ENCODE assay signal across 8 mouse cellular contexts in the genomic region with DNA sequence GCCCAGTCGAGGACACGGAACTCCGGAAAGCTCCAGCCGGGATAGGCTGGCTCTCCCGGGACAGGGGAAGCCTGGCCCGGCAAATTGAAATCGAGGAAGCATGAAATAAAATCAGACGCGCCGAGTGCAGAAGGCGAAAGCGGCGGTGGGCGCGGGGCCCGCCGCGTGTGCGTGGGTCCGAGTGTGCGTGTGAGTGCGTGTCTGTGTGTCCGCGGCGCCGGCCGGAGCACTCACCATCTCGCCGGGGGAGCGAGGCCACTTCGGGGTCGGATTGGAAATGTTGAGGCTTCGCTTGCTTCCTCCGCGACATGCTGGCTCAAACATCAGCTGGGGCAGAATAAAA. TPM values are rescaled to one million over a fixed set of nuclear protein-coding genes. Genes with fewer than 3 reads are reported as not detected.
DNase-seq lines count a peak whose midpoint lies in the region; ATAC-seq and TF ChIP-seq lines count a peak whose summit lies in the region.

No protein-coding gene starts in this region.

- H3K4me3 ChIP-seq in lung, postnatal 0 days (ENCODE audit: low read depth, low read length) = peak overlapping the region; percentile 42
- peak overlapping the region; percentile 88 for H3K4me3 ChIP-seq in forebrain, embryonic 10.5 days
- peak overlapping the region; percentile 59 for H3K4me3 ChIP-seq in intestine, embryonic 16.5 days (ENCODE audit: low read length)
- H3K4me3 ChIP-seq in midbrain, postnatal 0 days (ENCODE audit: low read depth, low read length) = peak overlapping the region; percentile 38
- H3K4me3 ChIP-seq in lung, adult 2 months (replicated peaks; ENCODE audit: extremely low read depth, low read depth, low read length) = no peak overlapping the region

- DNase-seq in lung, postnatal 0 days (ENCODE audit: low spot score) = no peak
- no peak for DNase-seq in lung, postnatal 14 days
- DNase-seq in forebrain, embryonic 10.5 days (ENCODE audit: extremely low spot score, low spot score) = peak; percentile 71
- no peak for DNase-seq in midbrain, postnatal 0 days (ENCODE audit: low spot score)
- no peak for DNase-seq in urinary bladder, adult 18-20 months (ENCODE audit: low spot score in 2 of 2)
- no peak for DNase-seq in lung, adult 2 months
- DNase-seq in MN1 (ENCODE audit: low spot score) = no peak

- no peak overlapping the region for H3K9ac ChIP-seq in lung, postnatal 0 days (replicated peaks; ENCODE audit: low read depth)
- peak overlapping the region; percentile 70 for H3K9ac ChIP-seq in intestine, embryonic 16.5 days (ENCODE audit: low read depth, low read length)
- peak overlapping the region; percentile 59 for H3K9ac ChIP-seq in midbrain, postnatal 0 days (replicated peaks; ENCODE audit: low read length, poor library complexity, severe bottlenecking)

- H3K36me3 ChIP-seq in lung, postnatal 0 days (ENCODE audit: insufficient read depth, low read length) = no peaks in the 10 kb centered on the region
- no peaks in the 10 kb centered on the region for H3K36me3 ChIP-seq in forebrain, embryonic 10.5 days (replicated peaks)
- H3K36me3 ChIP-seq in intestine, embryonic 16.5 days (ENCODE audit: control insufficient read depth, insufficient read depth, low read length) = no peaks in the 10 kb centered on the region
- H3K36me3 ChIP-seq in midbrain, postnatal 0 days (ENCODE audit: insufficient read depth, low read length) = no peaks in the 10 kb centered on the region

- under 1% methylated on average over 35 of the region's 35 CpGs for WGBS in lung, postnatal 0 days
- WGBS in forebrain, embryonic 10.5 days = 1% methylated on average over 35 of the region's 35 CpGs
- WGBS in intestine, embryonic 16.5 days = under 1% methylated on average over 35 of the region's 35 CpGs
- under 1% methylated on average over 35 of the region's 35 CpGs for WGBS in midbrain, postnatal 0 days
- WGBS in lung, adult 2 months = 1% methylated on average over 35 of the region's 35 CpGs

- ATAC-seq in lung, postnatal 0 days = no peak; the same call in 1 of the 2 replicates
- ATAC-seq in intestine, embryonic 16.5 days = 0 out of 2 replicates have a peak, but pooled peaks have one; percentile 11
- ATAC-seq in midbrain, postnatal 0 days (ENCODE audit: low FRiP score) = no peak

- no peak for TF ChIP-seq EP300 in lung, postnatal 0 days (IDR thresholded peaks at IDR 0.05)

- no peak for TF ChIP-seq CTCF in lung, postnatal 0 days (IDR thresholded peaks at IDR 0.05)
- TF ChIP-seq CTCF in midbrain, postnatal 0 days (IDR thresholded peaks at IDR 0.05) = no peak
- TF ChIP-seq CTCF in lung, adult 2 months (IDR thresholded peaks at IDR 0.05; ENCODE audit: insufficient read depth, low read length) = no peak

- peaks cover 83% of the 10 kb centered on the region for H3K27me3 ChIP-seq in lung, postnatal 0 days (replicated peaks; ENCODE audit: insufficient read depth, low read length)
- H3K27me3 ChIP-seq in forebrain, embryonic 10.5 days (ENCODE audit: poor library complexity, severe bottlenecking) = peaks cover 51% of the 10 kb centered on the region
- peaks cover 76% of the 10 kb centered on the region for H3K27me3 ChIP-seq in intestine, embryonic 16.5 days (replicated peaks; ENCODE audit: control insufficient read depth, insufficient read depth, low read length)
- H3K27me3 ChIP-seq in midbrain, postnatal 0 days (ENCODE audit: insufficient read depth, low read length) = peaks cover 26% of the 10 kb centered on the region

- TF ChIP-seq POLR2A in lung, adult 2 months (IDR thresholded peaks at IDR 0.05; ENCODE audit: borderline replicate concordance, extremely low read depth, low read depth, low read length) = no peak

- peaks cover 19% of the 10 kb centered on the region for H3K4me1 ChIP-seq in lung, postnatal 0 days (ENCODE audit: insufficient read depth, low read depth, low read length)
- H3K4me1 ChIP-seq in forebrain, embryonic 10.5 days = peaks cover 88% of the 10 kb centered on the region
- peaks cover 36% of the 10 kb centered on the region for H3K4me1 ChIP-seq in intestine, embryonic 16.5 days (ENCODE audit: control insufficient read depth, insufficient read depth, low read length)
- H3K4me1 ChIP-seq in midbrain, postnatal 0 days (ENCODE audit: insufficient read depth, low read length) = peaks cover 3% of the 10 kb centered on the region; the same call in 1 of the 2 replicates
- H3K4me1 ChIP-seq in lung, adult 2 months (ENCODE audit: control insufficient read depth, insufficient read depth, low read length) = peaks cover 3% of the 10 kb centered on the region; the same call in 1 of the 2 replicates

- H3K9me3 ChIP-seq in lung, postnatal 0 days (ENCODE audit: low read length) = no peaks in the 10 kb centered on the region
- no peaks in the 10 kb centered on the region for H3K9me3 ChIP-seq in forebrain, embryonic 10.5 days
- no peaks in the 10 kb centered on the region for H3K9me3 ChIP-seq in intestine, embryonic 16.5 days (ENCODE audit: control insufficient read depth, low read length)
- no peaks in the 10 kb centered on the region for H3K9me3 ChIP-seq in midbrain, postnatal 0 days (ENCODE audit: low read length)

- H3K27ac ChIP-seq in lung, postnatal 0 days (ENCODE audit: low read length) = no peak overlapping the region
- peak overlapping the region; percentile 98 for H3K27ac ChIP-seq in forebrain, embryonic 10.5 days
- H3K27ac ChIP-seq in intestine, embryonic 16.5 days (ENCODE audit: low read length) = peak overlapping the region; percentile 65
- peak overlapping the region; percentile 69 for H3K27ac ChIP-seq in midbrain, postnatal 0 days (ENCODE audit: low read depth, low read length)

- peak overlapping the region; percentile 74 for H3K4me2 ChIP-seq in lung, postnatal 0 days (replicated peaks; ENCODE audit: low read depth, low read length)
- peak overlapping the region; percentile 94 for H3K4me2 ChIP-seq in intestine, embryonic 16.5 days (ENCODE audit: low read depth, low read length)
- H3K4me2 ChIP-seq in midbrain, postnatal 0 days (ENCODE audit: low read depth, low read length, poor library complexity, severe bottlenecking) = peak overlapping the region; percentile 64

RNA-seq across cellular contexts. Expression of gene Sall1, which starts 1.9 kb away (rescaled TPM):
- polyA plus RNA-seq in lung, postnatal 0 days (2015; fragmentation: Nextera tagmentation; extraction: Ambion mirVana) = 0.02 TPM in 1 of 2 replicates, not detected in the other
- polyA plus RNA-seq in forebrain, embryonic 10.5 days (2016; fragmentation: Nextera tagmentation; extraction: Ambion mirVana) = 12.2 TPM in 2 replicates
- polyA plus RNA-seq in intestine, embryonic 16.5 days (2015; fragmentation: Nextera tagmentation; extraction: Ambion mirVana) = 1.8 and 1.9 TPM in 2 replicates
- total RNA-seq in midbrain, postnatal 0 days (2014; rRNA removed) = 8.2 and 8.7 TPM in 2 replicates
- polyA plus RNA-seq in midbrain, postnatal 0 days (2015; fragmentation: Nextera tagmentation; extraction: Ambion mirVana) = 3.1 and 3.8 TPM in 2 replicates
- 0.27 and 0.36 TPM in 2 replicates for polyA plus RNA-seq in lung, adult 2 months (2012; rRNA removed)
